Mouse (Mus musculus) heart, embryonic 14.5 days (tissue): ENCODE results near the gene Nhsl2. TPM values are rescaled to one million over a fixed set of nuclear protein-coding genes. Genes with fewer than 3 reads are reported as not detected.
A peak's percentile ranks its signal among the peaks of the same experiment; 100 is the strongest.

ENCODE experiments used
- ATAC-seq: fragments of 200-750 bp; cut with Nextera tagmentation; 2 replicates; pipeline ENCODE4 v1.8.0; 2017; ENCODE audit warnings: low read depth, moderate TSS enrichment; ENCODE audit not compliant: insufficient number of reproducible peaks, insufficient read depth, low FRiP score
- H3K27ac ChIP-seq, 2 experiments: fragments of 200-500 bp in 1 of 2; fragments of 300-500 bp in 1 of 2; sonication (generic) in 1 of 2; replicated peaks in 1 of 2; 2 replicates each; pipeline ENCODE4 v1.5.1; 2012 to 2014; ENCODE audit warnings: low read depth in 2 of 2, low read length in 2 of 2, control low read depth in 1 of 2, mild to moderate bottlenecking in 1 of 2, mixed read lengths in 1 of 2; ENCODE audit not compliant: control insufficient read depth in 1 of 2, insufficient read depth in 1 of 2
- H3K27me3 ChIP-seq: fragments of 300-500 bp; sonication (generic); 2 replicates; pipeline ENCODE4 v1.6.1; 2014; ENCODE audit warnings: mild to moderate bottlenecking, low read length, control low read depth; ENCODE audit not compliant: control insufficient read depth, insufficient read depth
- H3K36me3 ChIP-seq: fragments of 300-500 bp; sonication (generic); 2 replicates; pipeline ENCODE4 v1.6.1; 2014; ENCODE audit warnings: mild to moderate bottlenecking, control low read depth, low read length, mixed read lengths; ENCODE audit not compliant: control insufficient read depth, insufficient read depth
- H3K4me1 ChIP-seq, 2 experiments: fragments of 200-500 bp in 1 of 2; fragments of 300-500 bp in 1 of 2; sonication (generic) in 1 of 2; 2 replicates each; pipeline ENCODE4 v1.6.1; 2012 to 2014; ENCODE audit warnings: low read length in 2 of 2, control low read depth in 1 of 2, mixed read lengths in 1 of 2; ENCODE audit not compliant: control insufficient read depth in 2 of 2, insufficient read depth in 2 of 2
- H3K4me2 ChIP-seq: fragments of 300-500 bp; sonication (generic); 2 replicates; pipeline ENCODE4 v1.6.1; 2014; ENCODE audit warnings: mild to moderate bottlenecking, low read length
- H3K4me3 ChIP-seq, 2 experiments: fragments of 200-500 bp in 1 of 2; fragments of 300-500 bp in 1 of 2; sonication (generic) in 1 of 2; 2 replicates each; pipeline ENCODE4 v1.5.1; 2012 to 2014; ENCODE audit warnings: low read length in 2 of 2, mild to moderate bottlenecking in 2 of 2, control low read depth in 1 of 2, low read depth in 1 of 2, moderate library complexity in 1 of 2; ENCODE audit not compliant: control insufficient read depth in 1 of 2, insufficient read depth in 1 of 2
- H3K9ac ChIP-seq: fragments of 300-500 bp; sonication (generic); 2 replicates; pipeline ENCODE4 v1.6.1; 2014; ENCODE audit warnings: mild to moderate bottlenecking, low read length
- H3K9me3 ChIP-seq: fragments of 300-500 bp; sonication (generic); 2 replicates; pipeline ENCODE4 v1.6.1; 2016; ENCODE audit warnings: low read length, control low read depth; ENCODE audit not compliant: control insufficient read depth
- WGBS: fragments of 180-500 bp; shearing (Covaris S2); extraction: QIAGEN DNeasy Blood & Tissue Kit; methylation state at CpG from one replicate; pipeline ENCODE4 v1.1.7; 2014; 5-methylcytosine and 5-hydroxymethylcytosine counted together
- polyA plus RNA-seq: library from polyadenylated mRNA; unstranded; fragments of >200 nt; fragmentation: Nextera tagmentation; extraction: Ambion mirVana; gene quantifications from 2 replicates; pipeline ENCODE4 v1.2.1, GENCODE M21; 2014

Nhsl2 gene
- polyA plus RNA-seq, 1 experiment from 2014 or later, result 15.5 TPM

- 62% methylated on average over 7 of the region's 7 CpGs for WGBS
- Histone ChIP-seq H3K4me2 (0 out of 2 replicates have a peak overlapping the region, but pooled peaks have one; percentile 72), H3K36me3 (no peaks in the 10 kb centered on the region), H3K9me3 (no peaks in the 10 kb centered on the region), H3K27me3 (peaks cover 5% of the 10 kb centered on the region; the same call in 1 of the 2 replicates), H3K4me3 (no peak overlapping the region), H3K4me1 (peaks cover 10 to 17% of the 10 kb centered on the region in 2 experiments), H3K9ac (no peak overlapping the region), H3K27ac (no peak overlapping the region)
- ATAC-seq, result no peak
Measured at GRCm38 (mm10) chrX:101851566-101852354, 2.6 kb downstream of the Nhsl2 start.

DNA sequence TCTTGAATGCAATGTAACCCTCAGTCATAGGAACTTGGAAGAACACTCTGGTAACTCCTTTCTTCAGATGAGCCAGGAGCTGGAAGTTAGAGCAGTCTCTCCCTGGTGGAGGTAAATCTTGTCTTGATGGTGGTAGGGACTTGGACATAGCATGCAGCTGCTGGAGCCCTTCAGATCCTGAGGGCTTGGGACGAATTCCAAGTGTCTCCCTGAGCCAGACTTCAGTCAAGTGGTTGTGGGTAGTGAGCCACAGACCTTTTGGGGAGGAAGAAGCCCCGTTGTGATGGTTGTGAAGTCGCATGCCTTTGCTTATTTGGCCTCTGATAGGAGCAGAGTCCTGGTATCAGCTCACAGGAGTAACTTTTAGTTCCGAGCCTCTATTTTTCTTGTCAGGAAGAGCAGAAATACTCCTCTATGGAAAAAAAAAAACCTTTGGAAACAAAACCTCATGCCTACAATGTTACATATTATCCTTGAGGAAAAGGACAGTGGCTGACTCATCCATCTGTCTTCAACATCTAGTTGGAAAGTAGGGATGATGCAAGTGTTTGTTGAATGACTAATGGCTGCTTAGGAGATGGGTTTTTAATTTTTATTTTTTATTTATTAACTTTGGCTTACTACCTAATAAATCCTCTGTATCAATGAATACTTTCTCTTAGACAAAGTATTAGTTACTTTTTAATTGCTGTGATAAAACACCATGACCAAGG lies 14.6 kb downstream of the Nhsl2 start:
- H3K9ac ChIP-seq, result no peak overlapping the region
- 39% methylated on average over 4 of the region's 4 CpGs for WGBS
- H3K4me3 ChIP-seq, result no peak overlapping the region
- no peaks in the 10 kb centered on the region for H3K9me3 ChIP-seq
- no peak overlapping the region for H3K27ac ChIP-seq
- no peaks in the 10 kb centered on the region for H3K36me3 ChIP-seq
- H3K4me1 ChIP-seq, result peaks cover 0 to 12% of the 10 kb centered on the region in 2 experiments; a peak in 3 of 4 replicates
- ATAC-seq, result no peak
- H3K4me2 ChIP-seq, result no peak overlapping the region
- no peaks in the 10 kb centered on the region; the same call in 1 of the 2 replicates for H3K27me3 ChIP-seq

DNA sequence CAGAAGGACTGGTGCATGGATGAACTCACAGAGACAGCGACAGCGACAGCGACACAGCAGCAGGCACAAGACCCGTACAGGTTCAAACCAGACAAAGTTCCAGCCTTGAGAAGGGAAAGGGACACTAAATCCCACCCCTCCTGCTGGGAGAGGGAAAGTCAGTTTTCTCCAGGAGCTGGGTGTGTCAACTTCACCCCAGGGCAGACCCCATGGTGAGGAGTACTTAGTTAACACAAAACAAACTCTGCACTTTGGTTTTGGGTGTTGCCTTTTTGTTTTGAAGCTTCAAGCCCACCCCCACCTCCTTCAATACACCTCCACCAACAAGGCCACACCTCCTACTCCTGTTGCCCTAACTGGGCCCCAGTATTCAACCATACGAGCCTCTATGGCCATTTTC lies 15.6 kb downstream of the Nhsl2 start:
- Histone ChIP-seq H3K4me3 (no peak overlapping the region), H3K9me3 (no peaks in the 10 kb centered on the region), H3K4me1 (peaks cover 0 to 12% of the 10 kb centered on the region in 2 experiments; a peak in 3 of 4 replicates), H3K36me3 (no peaks in the 10 kb centered on the region), H3K27me3 (no peaks in the 10 kb centered on the region; the same call in 1 of the 2 replicates), H3K4me2 (no peak overlapping the region), H3K9ac (no peak overlapping the region), H3K27ac (no peak overlapping the region)
- WGBS, result 60% methylated on average over 5 of the region's 5 CpGs
- ATAC-seq, result no peak

GRCm38 (mm10) chrX:101874147-101874546 lies 25.0 kb downstream of the Nhsl2 start:
- H3K4me3 ChIP-seq, result no peak overlapping the region
- 0 out of 2 replicates have a peak, but pooled peaks cover 5% of the 10 kb centered on the region for H3K27me3 ChIP-seq
- WGBS, result 31% methylated on average over 3 of the region's 3 CpGs
- no peak overlapping the region for H3K4me2 ChIP-seq
- H3K4me1 ChIP-seq, result peaks cover 0 to 15% of the 10 kb centered on the region in 2 experiments; a peak in 1 of 4 replicates
- peak overlapping the region; percentile 6 to 61; a peak in 2 of 4 replicates for H3K27ac ChIP-seq
- no peak overlapping the region for H3K9ac ChIP-seq
- H3K36me3 ChIP-seq, result no peaks in the 10 kb centered on the region
- H3K9me3 ChIP-seq, result no peaks in the 10 kb centered on the region
- no peak for ATAC-seq

- Histone ChIP-seq H3K4me2 (no peak overlapping the region), H3K27ac (peak overlapping the region; percentile 31 to 61; a peak in 1 of 4 replicates), H3K9me3 (no peaks in the 10 kb centered on the region), H3K4me1 (peaks cover 0 to 15% of the 10 kb centered on the region in 2 experiments; a peak in 1 of 4 replicates), H3K36me3 (no peaks in the 10 kb centered on the region), H3K9ac (no peak overlapping the region), H3K4me3 (no peak overlapping the region), H3K27me3 (0 out of 2 replicates have a peak, but pooled peaks cover 5% of the 10 kb centered on the region)
- no peak for ATAC-seq
- WGBS, result 40% methylated on average over 2 of the region's 2 CpGs
Measured at GRCm38 (mm10) chrX:101874901-101875300, 25.7 kb downstream of the Nhsl2 start.

DNA sequence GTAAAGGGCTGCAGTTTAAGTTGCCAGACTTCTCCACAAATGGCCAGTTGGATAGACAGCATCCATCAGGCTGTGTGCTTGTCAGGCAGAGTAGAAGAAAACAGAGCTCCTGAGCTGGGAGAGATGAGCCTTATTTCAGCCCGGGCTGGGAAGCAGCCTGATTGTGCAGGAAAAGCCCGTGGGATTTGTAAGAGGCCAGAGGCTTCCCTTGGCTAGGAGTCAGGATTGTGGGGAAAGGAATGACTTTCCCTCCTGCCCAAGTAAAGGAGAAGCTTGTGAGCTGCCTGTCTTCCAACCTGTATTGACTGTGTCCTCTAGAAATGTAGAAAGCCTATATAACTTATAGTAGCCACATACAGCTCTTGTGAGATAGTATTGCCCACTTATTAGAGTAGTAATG lies 27.0 kb downstream of the Nhsl2 start:
- 0 out of 2 replicates have a peak, but pooled peaks cover 5% of the 10 kb centered on the region for H3K27me3 ChIP-seq
- no peak overlapping the region for H3K9ac ChIP-seq
- no peak overlapping the region for H3K27ac ChIP-seq
- H3K4me1 ChIP-seq, result peaks cover 0 to 13% of the 10 kb centered on the region in 2 experiments; a peak in 1 of 4 replicates
- no peak overlapping the region for H3K4me3 ChIP-seq
- 28% methylated on average over 2 of the region's 2 CpGs for WGBS
- no peaks in the 10 kb centered on the region for H3K9me3 ChIP-seq
- no peak for ATAC-seq
- H3K4me2 ChIP-seq, result no peak overlapping the region
- no peaks in the 10 kb centered on the region for H3K36me3 ChIP-seq

DNA sequence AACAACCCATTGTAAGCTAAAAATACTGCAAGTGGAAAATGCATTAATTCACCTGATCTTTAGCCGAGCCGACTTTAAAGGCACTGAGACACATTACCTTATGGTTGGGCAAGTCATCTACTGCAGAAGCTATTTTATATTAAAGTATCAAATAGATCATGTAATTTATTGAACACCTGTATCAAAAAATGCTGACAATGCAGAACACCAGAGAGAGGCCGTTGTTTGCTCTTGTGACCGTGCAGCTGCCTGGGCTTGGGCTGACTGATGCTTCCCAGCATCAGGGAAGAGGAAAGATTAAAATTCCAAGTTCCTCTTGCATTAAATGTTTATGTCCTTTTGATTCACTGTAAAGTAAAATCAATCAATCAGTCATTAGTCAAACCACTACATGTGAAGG lies 28.7 kb downstream of the Nhsl2 start:
- H3K27ac ChIP-seq, result no peak overlapping the region
- no peak for ATAC-seq
- no peak overlapping the region for H3K4me2 ChIP-seq
- H3K4me3 ChIP-seq, result no peak overlapping the region
- 0 out of 2 replicates have a peak, but pooled peaks cover 5% of the 10 kb centered on the region for H3K27me3 ChIP-seq
- H3K9me3 ChIP-seq, result no peaks in the 10 kb centered on the region
- H3K4me1 ChIP-seq, result peaks cover 5 to 22% of the 10 kb centered on the region in 2 experiments; a peak in 2 of 4 replicates
- 72% methylated on average over 4 of the region's 4 CpGs for WGBS
- no peak overlapping the region for H3K9ac ChIP-seq
- no peaks in the 10 kb centered on the region for H3K36me3 ChIP-seq
